Mouse (Mus musculus) gastrocnemius, adult 2 months (tissue): ENCODE results near the gene Grwd1. TPM values are rescaled to one million over a fixed set of nuclear protein-coding genes. Genes with fewer than 3 reads are reported as not detected.

Experiments
- DNase-seq: peaks from one replicate; pipeline ENCODE4 v3.0.0; 2022
- H3K27ac ChIP-seq: fragments of 200-600 bp; 2 replicates; pipeline ENCODE4 v1.8.1; 2022; ENCODE audit warnings: mild to moderate bottlenecking
- H3K4me3 ChIP-seq: fragments of 200-600 bp; 2 replicates; pipeline ENCODE4 v1.8.1; 2022; ENCODE audit warnings: mild to moderate bottlenecking, moderate library complexity
- CTCF ChIP-seq: fragments of 200-600 bp; IDR thresholded peaks from 2 replicates; pipeline ENCODE4 v1.8.1; 2022; ENCODE audit warnings: antibody characterized with exemption, mild to moderate bottlenecking, moderate library complexity
- intact Hi-C: fragments of 180-260 bp; cut with DNase I; formaldehyde crosslinking; loops from one replicate; pipeline ENCODE4 v1.15.1; 2025
- total RNA-seq, 2 experiments: library from RNA; stranded (reverse); gene quantifications; 2 replicates each; pipeline ENCODE4 v1.2.3; 2021

Gene Grwd1
- total RNA-seq, 2 experiments from 2014 or later, result 14.6 to 16.0 TPM

DNA sequence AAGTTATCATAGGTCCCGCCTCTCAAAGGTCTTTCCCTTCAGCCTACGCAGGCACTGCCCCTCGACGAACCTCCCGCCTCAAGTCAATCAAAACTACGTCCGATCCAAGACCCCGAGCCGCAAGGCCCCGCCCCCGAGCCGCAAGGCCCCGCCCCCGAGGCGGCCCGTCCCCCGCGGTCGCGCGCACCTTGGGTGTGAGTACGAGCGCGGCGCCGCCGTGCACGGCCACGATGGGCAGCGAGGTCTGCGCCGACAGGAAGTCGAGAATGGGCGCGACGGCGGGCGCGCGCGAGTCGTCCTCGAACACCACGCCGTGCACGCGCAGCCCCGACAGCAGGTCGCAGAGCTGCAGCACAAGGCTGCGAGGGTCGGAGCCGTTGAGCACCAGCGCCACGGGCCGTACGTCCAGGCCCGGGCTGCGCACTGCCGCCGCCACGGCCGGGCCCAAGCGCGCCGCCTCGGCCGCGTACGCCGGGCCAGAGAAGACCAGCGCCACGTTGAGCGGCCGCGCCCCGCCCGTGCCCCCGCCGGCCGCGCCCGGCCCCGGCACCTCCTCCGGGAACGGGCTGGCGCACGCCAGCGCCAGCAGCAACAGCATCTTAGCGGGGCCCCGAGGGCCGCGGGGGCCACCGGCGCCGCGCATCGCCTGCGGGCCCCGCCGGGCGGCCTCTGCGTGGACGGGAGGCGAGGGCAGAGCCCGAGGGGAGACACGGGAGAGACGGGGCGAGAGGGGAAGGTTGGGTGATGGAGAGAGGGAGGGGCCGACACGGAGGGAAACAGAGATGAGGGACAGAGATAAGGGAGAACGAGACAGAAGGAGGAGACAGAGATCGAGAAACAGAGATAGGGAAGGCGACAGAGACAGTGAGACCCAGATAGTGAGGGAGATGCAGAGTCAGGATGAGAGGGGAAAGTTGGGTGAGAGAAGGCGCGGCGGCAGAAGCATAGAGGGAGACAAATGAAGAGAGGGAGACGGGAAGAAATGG, 35.5 kb upstream of the Grwd1 start:
- peak; percentile 95 for DNase-seq
- H3K4me3 ChIP-seq, result peak overlapping the region; percentile 86
- H3K27ac ChIP-seq, result peak overlapping the region; percentile 83
- intact Hi-C loops, result no loop called here
- no peak for TF ChIP-seq CTCF

- DNase-seq, result peak; percentile 9
- intact Hi-C loops, result no loop called here
- no peak for TF ChIP-seq CTCF
- H3K27ac ChIP-seq, result no peak overlapping the region
- H3K4me3 ChIP-seq, result no peak overlapping the region
Observed at GRCm38 (mm10) chr7:45864435-45864834, 33.7 kb upstream of the Grwd1 start.

DNA sequence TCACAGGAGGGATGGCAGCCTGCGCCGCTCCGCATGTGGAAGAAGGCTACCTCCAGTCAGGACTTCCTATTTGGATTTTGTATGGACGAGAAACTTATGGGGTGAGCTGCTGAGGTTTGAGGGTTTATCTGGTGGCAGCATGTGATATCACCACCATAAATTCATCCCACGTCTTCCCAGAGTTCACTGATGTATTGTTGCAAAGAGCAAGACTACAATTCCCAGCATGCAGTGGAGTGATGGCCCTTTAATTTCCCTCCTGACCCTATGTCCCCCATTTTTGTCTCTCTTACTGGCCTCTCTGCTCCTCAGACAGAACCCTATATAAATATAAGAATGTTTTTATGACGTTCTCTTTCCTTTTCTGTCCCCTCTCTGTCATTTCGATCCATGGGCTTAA, 32.1 kb upstream of the Grwd1 start:
- no peak for DNase-seq
- TF ChIP-seq CTCF, result no peak
- Histone ChIP-seq H3K27ac (no peak overlapping the region), H3K4me3 (no peak overlapping the region)
- intact Hi-C loops, result no loop called here

DNA sequence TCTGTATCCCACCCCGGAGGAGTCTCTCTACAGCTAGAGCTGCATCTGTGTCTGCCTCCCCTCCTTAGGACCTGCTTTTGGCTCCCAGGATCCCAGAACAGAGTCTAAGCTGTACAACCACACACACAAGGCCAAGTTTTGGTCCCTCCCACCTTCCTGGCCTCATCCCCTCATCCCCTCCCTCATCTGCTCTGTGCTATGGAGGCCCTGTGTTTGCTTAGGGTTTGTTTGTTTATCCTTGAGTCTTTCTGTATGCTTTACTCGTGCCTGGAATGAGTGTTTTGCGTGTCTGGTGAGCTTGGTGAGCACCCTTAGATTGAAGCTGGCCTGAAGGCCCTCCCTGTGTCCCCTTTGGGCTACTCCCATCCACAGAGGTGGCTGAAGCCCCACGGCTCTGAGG, 28.3 kb upstream of the Grwd1 start:
- H3K27ac ChIP-seq, result no peak overlapping the region
- no peak for TF ChIP-seq CTCF
- H3K4me3 ChIP-seq, result no peak overlapping the region
- intact Hi-C loops, result no loop called here
- DNase-seq, result no peak

DNA sequence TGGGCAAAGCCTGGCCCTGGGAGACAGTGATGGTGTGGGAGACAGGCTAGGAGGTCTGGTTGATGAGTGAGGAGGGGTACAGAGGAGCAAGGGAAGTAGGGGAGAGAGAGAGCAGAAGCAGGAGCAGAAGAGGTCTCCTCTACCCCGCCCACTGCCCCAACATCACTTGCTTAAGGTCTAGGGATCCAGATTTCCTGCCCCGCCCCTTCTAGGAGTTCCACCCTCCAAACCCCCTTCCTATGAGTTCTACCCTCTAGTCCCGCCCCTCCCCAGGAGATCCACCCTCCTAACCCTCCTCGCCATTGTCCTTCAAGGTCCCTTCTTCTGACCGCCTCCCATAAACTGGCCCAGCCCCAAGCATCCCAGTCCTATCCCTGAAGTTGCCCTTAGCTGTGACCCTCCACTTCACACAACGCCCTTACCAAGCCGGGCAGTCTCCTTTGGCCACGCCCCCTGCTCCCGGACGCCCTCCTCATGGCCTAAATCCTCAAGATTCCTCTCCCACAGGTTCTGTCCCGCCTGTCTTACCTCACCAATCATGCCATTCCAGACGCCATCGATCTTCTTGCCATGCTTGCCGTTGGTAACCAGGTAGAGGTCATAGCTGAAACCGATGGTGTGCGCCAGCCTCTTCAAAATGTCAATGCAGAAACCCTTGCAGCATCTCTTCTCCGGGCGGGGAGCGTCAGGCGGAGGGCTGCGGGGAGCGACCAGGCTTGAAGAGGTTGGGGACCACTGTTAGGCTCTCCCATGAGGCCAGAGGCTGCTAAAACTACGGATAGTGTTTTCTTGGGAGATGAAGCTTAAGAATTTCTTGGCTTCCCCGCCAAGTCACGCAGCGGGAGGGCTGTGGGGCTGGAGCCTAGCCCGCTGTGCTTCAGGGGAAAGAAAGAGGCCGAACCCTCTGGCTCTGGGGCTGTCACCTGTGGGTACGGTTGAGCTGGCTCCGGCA, 26.5 kb upstream of the Grwd1 start:
- peak overlapping the region; percentile 61 for H3K4me3 ChIP-seq
- intact Hi-C loops, result no loop called here
- H3K27ac ChIP-seq, result no peak overlapping the region
- TF ChIP-seq CTCF, result no peak
- DNase-seq, result peak; percentile 27

GRCm38 (mm10) chr7:45853089-45853488, 22.3 kb upstream of the Grwd1 start:
- no peak for TF ChIP-seq CTCF
- peak; percentile 13 for DNase-seq
- intact Hi-C loops, result no loop called here
- H3K4me3 ChIP-seq, result no peak overlapping the region
- H3K27ac ChIP-seq, result no peak overlapping the region

- Histone ChIP-seq H3K27ac (no peak overlapping the region), H3K4me3 (no peak overlapping the region)
- TF ChIP-seq CTCF, result no peak
- peak; percentile 7 for DNase-seq
- intact Hi-C loops, result no loop called here
Observed at GRCm38 (mm10) chr7:45850661-45851060, 19.9 kb upstream of the Grwd1 start.

GRCm38 (mm10) chr7:45848447-45849027, 17.8 kb upstream of the Grwd1 start:
- H3K27ac ChIP-seq, result no peak overlapping the region
- peak; percentile 10 for DNase-seq
- H3K4me3 ChIP-seq, result no peak overlapping the region
- intact Hi-C loops, result no loop called here
- TF ChIP-seq CTCF, result no peak

DNA sequence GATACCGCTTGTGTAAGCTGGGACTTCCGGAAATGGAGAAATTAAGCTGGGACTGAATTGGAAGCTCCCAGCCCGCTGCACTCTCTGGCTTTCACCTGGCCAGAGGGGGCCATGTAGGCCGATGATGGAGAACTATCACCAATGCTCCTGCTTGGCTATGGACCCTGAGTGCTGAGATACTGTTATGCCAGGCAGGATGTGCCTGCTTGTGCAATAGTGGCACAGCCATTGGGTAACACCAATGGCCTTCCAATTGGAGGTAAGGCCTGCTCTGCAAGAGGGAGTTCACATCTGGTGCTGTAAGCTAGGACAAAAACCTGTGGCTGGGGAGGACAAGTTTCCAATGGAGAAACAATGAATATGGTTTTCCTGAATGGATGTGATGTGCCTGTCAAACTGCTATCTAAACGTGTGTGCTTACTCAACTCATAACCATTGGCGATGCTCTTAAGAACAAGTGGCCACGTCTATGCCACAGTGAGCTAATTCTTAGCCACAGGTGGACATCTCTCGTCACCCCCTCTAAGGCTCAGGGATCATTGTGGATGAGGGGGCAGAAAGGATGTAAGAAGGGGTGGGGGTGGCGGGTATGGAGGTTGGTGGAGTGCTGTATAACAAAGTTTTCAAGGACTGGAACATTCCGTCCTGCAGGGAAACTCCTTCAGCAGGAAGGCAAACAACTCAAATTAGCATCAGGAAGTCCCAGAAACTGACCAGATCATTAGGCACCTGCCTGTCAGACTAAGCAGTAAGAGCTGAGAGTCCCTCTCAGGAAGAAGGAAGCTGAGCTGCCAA, 12.4 kb upstream of the Grwd1 start:
- intact Hi-C loops, result no loop called here
- no peak overlapping the region for H3K27ac ChIP-seq
- DNase-seq, result no peak
- H3K4me3 ChIP-seq, result no peak overlapping the region
- TF ChIP-seq CTCF, result no peak

GRCm38 (mm10) chr7:45833924-45834323, 3.2 kb upstream of the Grwd1 start:
- no peak for DNase-seq
- intact Hi-C loops, result no loop called here
- H3K4me3 ChIP-seq, result peak overlapping the region; percentile 61
- no peak for TF ChIP-seq CTCF
- no peak overlapping the region for H3K27ac ChIP-seq

DNA sequence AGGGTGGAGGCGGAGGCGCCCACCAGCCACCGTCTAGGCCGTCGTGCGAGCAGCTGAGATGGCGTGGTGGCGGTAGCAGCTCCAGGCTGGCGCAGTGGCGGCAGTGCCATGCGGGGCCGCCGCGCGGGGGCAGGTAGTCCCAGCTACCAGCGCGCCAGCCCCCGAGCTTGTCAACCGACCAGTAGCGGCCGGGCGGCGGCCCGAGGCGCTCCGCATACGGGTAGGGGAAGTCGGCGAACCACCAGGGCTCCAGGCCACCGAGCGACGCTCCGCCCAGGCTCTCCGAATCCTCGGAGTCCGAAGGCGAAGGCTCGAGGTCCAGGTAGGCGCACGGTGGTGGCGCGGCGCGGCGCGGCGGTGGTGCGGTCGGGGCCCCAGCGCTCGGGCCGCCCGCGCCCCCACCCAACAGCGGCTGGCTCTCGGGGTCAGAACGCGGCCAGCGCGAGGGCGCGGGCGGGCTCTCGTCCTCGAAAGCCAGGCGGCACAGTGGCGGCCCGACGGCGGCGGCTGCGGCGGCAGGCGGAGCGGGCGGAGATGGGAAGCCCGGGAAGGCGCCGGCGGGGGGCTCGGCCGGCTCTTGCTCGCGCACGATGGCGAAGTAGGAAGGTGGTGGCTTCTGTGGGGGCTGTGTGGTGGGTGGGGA, 2.5 kb upstream of the Grwd1 start:
- intact Hi-C loops, result no loop called here
- no peak overlapping the region for H3K27ac ChIP-seq
- H3K4me3 ChIP-seq, result peak overlapping the region; percentile 61
- no peak for TF ChIP-seq CTCF
- DNase-seq, result no peak

DNA sequence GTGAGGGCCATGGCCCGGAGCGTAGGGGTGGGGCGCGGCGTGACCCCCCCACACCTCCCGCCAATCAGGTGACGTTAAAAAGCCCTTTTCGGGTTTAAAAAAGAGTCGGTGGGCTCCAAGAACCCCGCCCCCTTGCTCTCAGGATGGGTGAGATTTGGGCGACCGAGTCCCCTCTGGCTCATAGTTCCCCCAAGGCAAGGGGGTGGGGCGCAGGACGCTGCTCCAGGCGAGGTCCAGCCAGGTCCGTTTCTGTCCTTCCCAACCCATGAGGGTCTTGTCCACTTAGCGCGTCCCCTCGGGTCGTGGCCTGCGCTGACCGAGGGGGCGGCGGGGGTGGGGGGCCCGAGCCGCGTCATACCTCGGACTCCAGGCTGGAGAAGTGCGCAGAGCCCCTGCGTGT, 1.7 kb upstream of the Grwd1 start:
- Histone ChIP-seq H3K4me3 (peak overlapping the region; percentile 61), H3K27ac (no peak overlapping the region)
- intact Hi-C loops, result no loop called here
- TF ChIP-seq CTCF, result no peak
- DNase-seq, result no peak
